9 mouse cellular contexts compared by ENCODE assay signal in genomic region chr7:3677342-3677741, GRCm38 (mm10). TPM values are rescaled to one million over a fixed set of nuclear protein-coding genes. Genes with fewer than 3 reads are reported as not detected.
DNase-seq lines count a peak whose midpoint lies in the region; ATAC-seq and TF ChIP-seq lines count a peak whose summit lies in the region.
"Had no signal": no experiment of that assay in that cellular context is flagged by ENCODE, and none has a peak within 500 bp of the region (broad histone marks: within the 10 kb centered on the region; RNA-seq: fewer than 3 reads in every experiment).

TSS of gene Tmc4 (minus strand) at chr7:3677553.

- TF ChIP-seq EP300 in lung, postnatal 0 days (IDR thresholded peaks at IDR 0.05) = no peak

- peak; percentile 49 for DNase-seq in urinary bladder, adult 2 months (ENCODE audit: low spot score)
- DNase-seq in urinary bladder, postnatal 10 days (ENCODE audit: low spot score) = no peak
- DNase-seq in kidney, adult 8-10 months = peak; percentile 57 to 76
- DNase-seq in lung, postnatal 0 days (ENCODE audit: low spot score) = peak; percentile 74
- DNase-seq in left cerebral cortex, postnatal 10 days (ENCODE audit: extremely low spot score in 1 of 2, low spot score in 2 of 2) = no peak
- DNase-seq in right cerebral cortex, postnatal 4 days = no peak
- no peak for DNase-seq in testis, postnatal 10 days (ENCODE audit: low spot score)

- H3K4me1 ChIP-seq in lung, postnatal 0 days (ENCODE audit: insufficient read depth, low read depth, low read length) = no peaks in the 10 kb centered on the region

- peak within 1 kb of the TSS; percentile 64; the same call in 1 of the 2 replicates for H3K27ac ChIP-seq in lung, postnatal 0 days (ENCODE audit: low read length)

- H3K4me2 ChIP-seq in lung, postnatal 0 days (replicated peaks; ENCODE audit: low read depth, low read length) = peak within 1 kb of the TSS; percentile 48

- H3K36me3 ChIP-seq in lung, postnatal 0 days (ENCODE audit: insufficient read depth, low read length) = no peaks in the 10 kb centered on the region

- peak; percentile 85 for ATAC-seq in lung, postnatal 0 days

- peak; percentile 48 for TF ChIP-seq CTCF in lung, postnatal 0 days (IDR thresholded peaks at IDR 0.05)

- H3K27me3 ChIP-seq in lung, postnatal 0 days (replicated peaks; ENCODE audit: insufficient read depth, low read length) = no peaks in the 10 kb centered on the region
- H3K27me3 ChIP-seq: megakaryocyte, embryonic 14.5 days had no signal

- H3K9me3 ChIP-seq in lung, postnatal 0 days (ENCODE audit: low read length) = no peaks in the 10 kb centered on the region
- H3K9me3 ChIP-seq: G1E; megakaryocyte, embryonic 14.5 days had no signal

- intact Hi-C loops in left cerebral cortex, postnatal 10 days (cut with DNase I) = loop anchor here (5.0 kb wide), 1 partner anchor 795 kb away; no protein-coding TSS in a partner anchor

- H3K4me3 ChIP-seq in lung, postnatal 0 days (ENCODE audit: low read depth, low read length) = peak within 1 kb of the TSS; percentile 25

- WGBS in lung, postnatal 0 days = 34% methylated on average over 9 of the region's 9 CpGs

- peak within 1 kb of the TSS; percentile 29 for H3K9ac ChIP-seq in lung, postnatal 0 days (replicated peaks; ENCODE audit: low read depth)

RNA-seq across cellular contexts. Expression of gene Tmc4, which starts in this region (rescaled TPM):
- polyA plus RNA-seq in urinary bladder, adult 2 months (2012; rRNA removed) = 120 and 136 TPM in 2 replicates
- 60.3 and 69.0 TPM in 2 replicates for polyA plus RNA-seq in lung, postnatal 0 days (2015; fragmentation: Nextera tagmentation; extraction: Ambion mirVana)
- total RNA-seq in left cerebral cortex, postnatal 10 days (2021) = 1 to 10 TPM; 5.1 to 5.8 TPM

Comparison
In these comparisons a context has a peak if more than half of its experiments do, and no peak if none do; other contexts are left out.
1. DNase-seq: peak in urinary bladder, adult 2 months (single experiment), kidney, adult 8-10 months (2 of 2) and lung, postnatal 0 days (single experiment); none in urinary bladder, postnatal 10 days (single experiment), left cerebral cortex, postnatal 10 days (0 of 2), right cerebral cortex, postnatal 4 days (single experiment) and testis, postnatal 10 days (single experiment).